Mouse (Mus musculus) gonadal fat pad, adult 2 months (tissue): ENCODE data around the gene Cdk13. TPM values are rescaled to one million over a fixed set of nuclear protein-coding genes. Genes with fewer than 3 reads are reported as not detected.

Source experiments
- DNase-seq: peaks from one replicate; pipeline ENCODE4 v3.0.0-alpha.2; 2012; ENCODE audit warnings: low read depth
- polyA plus RNA-seq: library from polyadenylated mRNA; depleted of rRNA; stranded (reverse); fragments of >200 nt; gene quantifications from 2 replicates; pipeline ENCODE4 v1.2.3, GENCODE M21; 2012

The Cdk13 gene
- polyA plus RNA-seq, 1 experiment: 24.3 TPM

DNA sequence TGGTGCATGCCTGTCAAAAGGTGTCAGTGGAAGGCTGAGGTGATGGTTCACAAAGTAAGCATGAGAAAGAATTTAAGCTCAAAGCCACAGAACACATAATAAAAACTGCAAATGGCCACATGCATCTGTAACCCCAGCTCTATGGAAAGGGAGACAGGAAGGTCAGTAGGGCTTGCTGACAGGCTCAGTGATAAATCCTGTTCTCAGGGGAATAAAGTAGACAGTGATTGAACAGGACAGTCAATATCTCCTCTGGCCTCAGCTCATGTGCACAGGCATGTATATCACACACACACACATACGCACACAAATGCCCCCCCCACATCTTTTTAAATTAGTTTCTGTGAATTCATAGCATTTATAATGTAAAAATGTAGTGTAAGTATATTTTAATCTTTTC is 42.5 kb downstream of the Cdk13 start:
- no peak for DNase-seq

DNA sequence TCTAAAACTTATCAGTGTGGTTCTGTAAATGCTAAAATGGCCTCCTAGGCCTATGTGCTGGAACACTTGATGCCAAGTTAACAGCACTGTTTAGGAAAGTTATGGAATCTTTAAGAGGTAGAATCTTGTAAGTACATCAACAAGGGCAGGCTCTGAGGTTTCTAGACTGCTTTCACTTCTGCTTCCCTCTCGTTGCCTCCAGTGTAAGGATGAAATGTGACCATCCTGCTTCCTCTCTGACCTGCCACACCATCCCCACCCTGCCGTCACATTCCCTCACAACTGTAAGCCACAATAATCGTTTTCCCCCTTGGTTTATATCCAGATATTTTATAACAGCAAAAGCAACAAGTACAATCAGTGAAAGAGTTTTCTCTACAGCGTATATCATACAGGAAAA is 49.9 kb downstream of the Cdk13 start:
- DNase-seq: no peak

DNA sequence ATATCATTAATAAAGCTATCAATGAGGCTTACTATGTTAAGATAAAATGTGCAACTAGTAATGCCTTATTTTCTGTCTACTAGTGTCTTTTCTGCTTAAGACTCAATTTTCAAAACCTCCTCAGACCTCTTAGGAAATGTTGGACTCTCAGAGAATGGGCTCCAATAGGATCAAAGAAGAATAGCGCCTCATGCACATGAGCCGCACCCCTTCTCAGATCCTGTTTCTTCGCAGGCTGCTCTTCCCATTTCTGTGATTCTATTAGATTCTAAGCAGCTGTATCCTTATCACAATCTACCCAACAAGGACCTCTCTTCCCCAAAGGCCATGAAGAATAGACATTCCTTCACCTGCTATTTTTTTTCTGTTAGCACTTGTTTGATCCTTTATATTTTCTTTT is 76.1 kb downstream of the Cdk13 start:
- DNase-seq: no peak

GRCm38 (mm10) chr13:17727922-17728321 is 77.0 kb downstream of the Cdk13 start:
- no peak for DNase-seq

DNA sequence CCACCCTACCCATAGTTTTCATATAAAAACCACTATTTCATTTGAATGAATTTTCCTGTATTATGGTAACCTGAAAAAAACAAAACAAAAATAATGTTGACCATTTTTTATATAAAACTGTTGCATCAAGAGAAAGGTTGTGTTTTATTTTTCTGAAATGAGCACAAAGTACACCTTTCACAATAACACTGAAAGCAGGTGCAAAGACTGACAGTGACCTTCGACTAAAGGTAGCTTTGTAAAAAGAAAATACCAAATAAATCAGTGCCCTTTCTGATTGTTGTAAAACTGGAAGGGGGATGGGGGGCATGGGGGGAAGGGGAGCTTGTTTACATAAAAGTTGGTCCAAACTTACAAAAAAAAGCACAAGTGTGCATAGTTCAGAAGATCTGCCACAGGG is 87.5 kb downstream of the Cdk13 start:
- DNase-seq: no peak

- no peak for DNase-seq
Measured at GRCm38 (mm10) chr13:17708784-17709311, 96.0 kb downstream of the Cdk13 start.

DNA sequence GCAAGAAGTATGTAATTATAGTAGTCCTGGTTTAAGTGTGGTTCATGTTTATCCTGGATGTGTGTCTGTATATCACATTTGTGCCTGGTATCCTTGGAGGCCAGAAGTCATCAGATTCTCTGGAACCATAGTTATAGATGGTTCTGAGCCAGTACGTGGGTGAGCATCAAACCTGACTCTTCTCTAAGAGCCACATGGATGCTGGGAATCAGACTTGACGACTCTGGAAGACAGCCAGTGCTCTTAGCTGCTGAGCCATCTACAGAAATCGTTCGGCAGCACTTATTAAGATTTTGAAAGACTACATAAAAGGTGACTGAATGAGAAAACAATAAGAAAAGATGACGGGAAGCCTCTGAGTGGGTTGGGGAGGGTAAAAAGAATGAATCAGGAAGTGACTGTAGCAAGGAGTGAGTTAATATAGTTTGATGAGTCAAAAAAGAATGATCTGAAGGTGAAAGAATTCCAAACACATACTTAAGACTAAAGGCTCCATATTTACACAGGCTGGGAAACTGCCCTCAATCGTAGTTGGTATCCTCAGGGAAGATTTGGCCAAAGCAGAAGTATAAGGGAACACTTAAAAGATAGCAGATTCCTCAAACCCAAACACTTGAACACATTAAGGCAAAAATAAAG is 99.6 kb downstream of the Cdk13 start:
- DNase-seq: no peak

DNA sequence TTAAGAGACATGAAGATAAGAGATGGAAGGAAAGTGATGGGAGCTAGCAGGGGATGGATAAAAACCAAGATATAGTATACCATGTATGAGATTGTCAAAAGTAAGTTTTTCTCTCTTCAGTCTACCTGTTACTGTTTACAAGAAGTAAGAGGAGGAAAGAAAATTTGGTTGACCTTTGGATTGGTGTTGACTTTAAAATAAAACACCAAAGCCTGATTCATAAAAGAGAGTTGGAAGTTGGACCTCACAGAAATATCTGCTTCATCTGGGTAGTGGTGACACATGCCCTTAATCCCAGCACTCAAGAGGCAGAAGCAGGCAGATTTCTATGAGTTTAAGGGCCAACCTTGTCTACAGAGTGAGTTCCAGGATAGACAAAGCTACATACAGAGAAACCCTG is 102.6 kb downstream of the Cdk13 start:
- DNase-seq: no peak

DNA sequence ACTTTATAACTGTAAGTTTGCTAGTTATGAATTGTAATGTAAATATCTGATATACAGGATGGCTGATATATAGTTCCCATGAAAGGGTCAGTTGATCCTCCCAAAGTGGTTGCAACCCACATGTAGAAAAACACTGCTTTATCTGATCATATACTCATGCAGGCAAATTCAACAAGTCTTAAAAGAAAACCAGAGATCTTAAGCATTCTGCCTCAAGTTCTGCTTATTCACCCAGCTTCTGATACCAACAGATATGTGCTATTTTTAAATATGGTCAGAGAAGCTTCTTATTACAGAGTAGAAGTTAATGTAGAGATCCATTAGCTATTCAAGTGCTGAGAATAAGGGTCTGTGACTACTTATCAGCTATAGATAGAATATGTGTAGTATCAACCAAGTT is 103.6 kb downstream of the Cdk13 start:
- no peak for DNase-seq

- DNase-seq: no peak
Measured at GRCm38 (mm10) chr13:17700090-17700715, 104.7 kb downstream of the Cdk13 start.

GRCm38 (mm10) chr13:17695898-17696580 is 108.9 kb downstream of the Cdk13 start:
- DNase-seq: no peak

DNA sequence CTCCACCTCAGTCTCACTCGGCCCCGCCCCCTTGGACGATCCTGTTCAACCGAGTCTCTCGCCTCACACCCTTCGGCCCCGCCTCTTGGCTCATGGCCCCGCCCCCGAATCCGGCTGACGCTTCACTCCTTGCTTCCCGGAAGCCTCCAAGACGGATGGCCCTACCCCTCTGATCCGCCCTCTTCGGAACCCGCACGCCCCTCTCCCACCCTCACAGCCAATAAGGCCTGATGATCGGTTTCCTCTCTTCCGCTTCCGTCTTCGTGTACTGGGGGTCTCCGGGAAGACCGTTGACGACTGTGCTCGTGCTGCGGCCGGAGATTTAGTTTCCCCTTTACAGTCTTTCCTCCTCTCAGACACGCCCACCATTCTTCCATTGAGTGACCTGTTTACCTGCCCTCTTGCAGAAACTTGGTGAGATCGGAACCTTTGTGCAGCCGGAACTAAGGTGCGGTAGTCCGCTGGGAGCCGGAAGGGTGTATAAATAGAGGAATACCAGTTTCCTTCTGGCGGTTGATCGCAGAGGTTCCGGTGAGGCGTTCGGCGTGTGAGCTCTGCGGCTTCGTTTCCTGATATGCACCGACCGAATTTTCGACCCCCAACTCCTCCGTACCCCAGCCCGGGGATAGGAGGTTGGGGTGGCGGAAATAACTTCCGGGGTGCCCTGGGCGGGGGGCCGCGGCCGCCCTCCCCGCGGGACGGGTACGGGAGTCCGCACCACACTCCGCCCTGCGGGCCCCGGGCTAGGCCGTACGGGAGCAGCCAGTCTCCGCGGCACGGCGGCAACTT is 109.8 kb downstream of the Cdk13 start, which contains the start of the genes Mplkip and Sugct:
Gene Mplkip, plus strand, starts transcription at position 282 of the 789 bp plus-strand sequence.
Gene Sugct, minus strand, starts transcription at position 643 of the 789 bp plus-strand sequence.
- peak; percentile 92 for DNase-seq

- DNase-seq: no peak
Measured at GRCm38 (mm10) chr13:17694414-17694813, 110.5 kb downstream of the Cdk13 start.

DNA sequence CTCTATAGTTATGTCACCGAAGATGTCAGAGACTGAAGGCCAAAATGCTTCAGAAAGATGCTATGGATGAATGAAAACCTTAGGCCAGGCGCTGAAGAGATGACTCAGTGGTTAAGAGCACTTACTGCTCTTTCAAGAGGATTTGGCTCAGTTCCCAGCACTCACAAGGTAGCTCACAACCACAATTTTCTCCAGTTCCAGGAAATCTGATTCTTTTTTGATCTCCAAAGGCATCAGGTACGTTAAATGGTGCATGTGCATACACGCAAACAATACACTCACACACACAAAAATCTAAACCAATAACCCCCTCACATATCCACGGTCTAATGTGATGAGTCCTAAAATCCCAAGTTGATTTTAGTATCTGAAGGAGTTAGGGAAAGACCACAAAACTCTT is 111.1 kb downstream of the Cdk13 start:
- DNase-seq: no peak

DNA sequence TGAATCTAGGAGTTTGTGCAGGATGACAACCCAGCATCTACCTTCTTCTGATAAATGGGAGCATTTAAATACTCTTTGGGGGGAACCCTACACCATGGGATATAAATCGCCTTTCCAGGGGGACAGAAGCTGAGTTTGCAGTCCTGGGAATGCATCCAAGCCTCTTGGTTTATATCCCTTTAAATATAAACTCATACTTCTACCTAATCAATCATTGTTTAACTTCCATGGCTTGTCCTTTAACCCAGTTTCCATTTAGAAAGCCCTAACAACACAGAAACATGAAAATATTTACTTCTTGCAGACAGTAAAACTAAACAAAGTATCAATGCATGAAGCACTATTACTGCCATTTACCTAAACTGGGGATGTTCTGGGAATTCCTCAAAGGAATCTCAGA is 113.5 kb downstream of the Cdk13 start:
- no peak for DNase-seq

DNA sequence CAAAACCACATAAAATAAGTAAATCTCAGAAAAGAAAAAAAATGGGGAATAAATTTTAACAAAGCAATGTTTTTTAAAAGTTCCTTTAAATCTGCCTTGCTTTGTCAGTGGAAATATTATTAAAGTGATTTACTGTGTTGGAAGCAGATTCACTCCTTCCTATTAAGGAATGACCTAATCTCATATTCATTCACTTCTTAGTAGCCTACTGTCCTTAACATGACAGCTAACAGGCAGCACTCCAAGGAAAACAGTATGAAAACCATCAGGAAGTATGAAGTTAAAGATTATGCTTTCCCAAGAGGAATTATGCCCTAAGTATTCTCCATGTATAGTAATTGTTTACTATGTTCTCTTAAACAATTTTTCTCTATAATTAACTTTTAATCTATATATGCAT is 114.2 kb downstream of the Cdk13 start:
- no peak for DNase-seq

- DNase-seq: no peak
Measured at GRCm38 (mm10) chr13:17689461-17689860, 115.4 kb downstream of the Cdk13 start.

GRCm38 (mm10) chr13:17671122-17671521 is 133.8 kb downstream of the Cdk13 start:
- no peak for DNase-seq

DNA sequence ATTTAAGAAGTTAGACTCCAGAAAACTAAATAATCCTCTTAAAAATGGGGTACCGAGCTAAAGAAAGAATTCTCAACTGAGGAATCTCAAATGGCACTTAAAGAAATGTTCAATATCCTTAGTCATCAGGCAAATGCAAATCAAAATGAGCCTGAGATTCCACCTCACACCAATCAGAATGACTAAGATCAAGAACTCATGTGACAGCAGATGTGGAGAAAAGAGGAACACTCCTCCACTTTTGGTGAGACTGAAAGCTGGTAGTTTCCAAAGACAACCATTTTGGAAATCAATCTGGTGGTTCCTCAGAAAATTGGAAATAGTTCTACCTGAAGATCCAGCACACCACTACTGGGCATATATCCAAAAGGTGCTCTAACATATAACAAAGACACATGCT is 137.5 kb downstream of the Cdk13 start:
- no peak for DNase-seq
